Mouse (Mus musculus) adrenal gland, adult 10 weeks (tissue): ENCODE results near the gene Slu7. TPM values are rescaled to one million over a fixed set of nuclear protein-coding genes. Genes with fewer than 3 reads are reported as not detected.

Source experiments
- polyA plus RNA-seq: library from polyadenylated mRNA; stranded (reverse); fragments of 350-450 nt; fragmentation: Illumina TruSeq; extraction: RNeasy Lipid Tissue Mini Kit (QIAGEN cat#74804); gene quantifications from one replicate; pipeline ENCODE4 v1.2.3, GENCODE M21; 2014; ENCODE audit warnings: low read depth, low replicate concordance

Gene Slu7
- polyA plus RNA-seq: 129 TPM

DNA sequence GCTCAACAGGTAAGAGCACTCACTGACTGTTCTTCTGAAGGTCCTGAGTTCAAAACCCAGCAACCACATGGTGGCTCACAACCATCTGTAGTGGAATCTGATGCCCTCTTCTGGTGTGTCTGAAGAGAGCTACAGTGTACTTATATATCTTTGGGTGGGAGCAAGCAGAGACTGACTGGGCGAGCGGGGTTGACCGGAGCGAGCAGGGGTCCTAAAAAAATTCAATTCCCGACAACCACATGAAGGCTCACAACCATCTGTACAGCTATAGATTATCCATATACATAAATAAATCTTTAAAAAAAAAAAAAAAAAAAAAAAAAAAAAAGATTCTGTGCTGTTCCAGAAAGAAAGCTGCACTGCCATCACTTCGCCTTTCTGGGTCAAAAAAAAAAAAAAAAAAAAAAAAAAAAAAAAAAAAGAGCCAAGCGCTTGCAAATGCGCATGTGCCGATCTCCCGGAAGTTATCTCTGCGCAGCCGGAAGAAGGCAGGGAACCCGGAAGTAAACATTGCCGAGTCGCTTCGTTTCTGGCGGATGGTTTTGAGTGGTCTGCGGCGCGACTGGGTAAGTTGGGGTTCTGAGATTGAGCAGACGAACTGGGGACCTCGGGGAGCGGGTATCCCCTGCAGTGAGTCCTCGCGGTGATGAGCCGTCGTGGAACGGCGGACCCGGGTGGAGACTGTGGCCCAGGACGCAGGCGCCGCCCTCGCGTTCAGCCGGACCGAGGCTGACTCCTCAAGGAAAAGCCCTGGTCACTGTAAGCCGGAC, at the start of gene Slu7:
TSS of gene Slu7 (plus strand) at position 491 of the 770 bp plus-strand sequence.

DNA sequence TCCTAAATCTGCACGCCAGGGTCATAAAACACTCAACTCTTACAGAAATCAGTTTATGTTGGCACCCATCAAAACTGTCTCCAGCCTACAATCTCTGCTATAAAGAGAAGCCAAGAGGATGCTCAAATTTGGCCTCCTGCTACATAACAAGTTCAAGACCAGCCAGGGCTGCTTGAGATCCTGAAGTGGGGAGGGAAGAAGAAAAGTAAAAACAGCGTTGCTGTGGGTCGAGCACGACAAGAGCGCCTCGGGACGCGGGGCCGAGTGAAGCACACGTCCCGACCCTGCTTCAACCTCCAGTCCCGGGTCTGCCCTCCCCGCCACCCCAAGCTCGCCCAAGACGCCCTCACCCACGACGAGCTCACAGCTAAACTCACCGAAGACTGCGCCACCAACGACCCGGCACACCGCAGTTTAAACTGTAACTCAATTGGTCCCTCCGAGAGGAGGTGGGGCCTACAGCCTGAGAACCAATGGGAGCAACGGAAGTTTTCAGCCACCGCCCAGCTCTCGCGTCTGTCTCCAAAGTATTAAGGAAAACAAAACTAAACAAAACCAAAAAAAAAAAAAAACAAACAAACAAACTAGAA, 7.6 kb upstream of the Slu7 start, which contains the start of gene Pttg1:
TSS of gene Pttg1 (minus strand) at position 428 of the 590 bp plus-strand sequence.

DNA sequence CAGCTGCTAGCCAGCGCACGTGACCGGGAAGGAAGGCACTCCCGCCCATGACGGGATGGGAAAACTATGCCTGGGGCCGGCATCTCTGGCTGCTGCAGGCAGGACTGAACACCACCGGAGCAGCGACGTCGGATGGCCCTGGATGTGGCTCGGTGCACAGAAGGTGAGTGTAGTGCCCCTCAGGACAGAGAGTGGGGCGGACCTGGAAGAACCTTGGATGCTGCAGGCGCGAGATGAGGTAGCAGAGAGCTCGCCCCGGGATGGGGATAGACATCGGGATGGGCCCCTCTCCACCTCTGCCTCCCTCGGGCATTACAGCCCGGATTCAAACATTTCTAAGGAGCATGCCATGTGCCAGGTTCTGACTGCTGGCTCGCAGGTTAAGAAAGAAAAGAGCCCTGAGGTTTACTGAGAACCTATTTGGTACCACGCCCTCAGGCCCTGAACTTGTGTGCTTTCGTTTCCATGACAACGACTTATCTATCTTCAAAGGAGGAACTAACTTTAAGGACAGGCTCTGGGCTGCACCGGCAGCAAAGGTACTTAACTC, 40.8 kb downstream of the Slu7 start, which contains the start of gene C1qtnf2:
TSS of gene C1qtnf2 (plus strand) at position 52 of the 550 bp plus-strand sequence.

Other genes starting within 250 kb of the Slu7 start
- 66.2 TPM for gene Pttg1, start 7.5 kb upstream of the Slu7 start, polyA plus RNA-seq
- gene C1qtnf2, start 40.5 kb downstream of the Slu7 start, polyA plus RNA-seq: 0.52 TPM
- gene Ccnjl, start 95.0 kb downstream of the Slu7 start, polyA plus RNA-seq: 1.3 TPM
- not detected for gene 4933415A04Rik, start 153.3 kb downstream of the Slu7 start, polyA plus RNA-seq
- not detected for gene Fabp6, start 167.8 kb downstream of the Slu7 start, polyA plus RNA-seq
- gene Pwwp2a, start 248.3 kb downstream of the Slu7 start, polyA plus RNA-seq: 28.4 TPM